Mouse (Mus musculus) lung, postnatal 0 days (tissue): ENCODE measurements around the gene Fbxo21.

ENCODE experiments used
- CTCF ChIP-seq: IDR thresholded peaks from 2 replicates; pipeline ENCODE4 v1.5.1; 2016; ENCODE audit warnings: antibody characterized with exemption, mild to moderate bottlenecking
- EP300 ChIP-seq: IDR thresholded peaks from 2 replicates; pipeline ENCODE4 v1.6.1; 2016; ENCODE audit warnings: antibody characterized with exemption, mild to moderate bottlenecking, control low read depth

GRCm38 (mm10) chr5:118027101-118027697 lies 50.7 kb downstream of the Fbxo21 start:
- TF ChIP-seq CTCF (no peak), EP300 (no peak)
